Mouse (Mus musculus) hindbrain, embryonic 10.5 days (tissue): ENCODE data around the gene Ccdc91. TPM values are rescaled to one million over a fixed set of nuclear protein-coding genes. Genes with fewer than 3 reads are reported as not detected.

Source experiments
- DNase-seq: peaks from one replicate; pipeline ENCODE4 v3.0.0-alpha.2; 2017; ENCODE audit warnings: low spot score
- H3K27ac ChIP-seq: fragments of 300-500 bp; sonication (generic); 2 replicates; pipeline ENCODE4 v1.5.1; 2016; ENCODE audit warnings: mild to moderate bottlenecking, moderate library complexity
- H3K27me3 ChIP-seq: fragments of 300-500 bp; sonication (generic); 2 replicates; pipeline ENCODE4 v1.6.1; 2016; ENCODE audit warnings: mild to moderate bottlenecking; ENCODE audit not compliant: poor library complexity, insufficient read depth, severe bottlenecking
- H3K36me3 ChIP-seq: fragments of 300-500 bp; sonication (generic); 2 replicates; pipeline ENCODE4 v1.6.1; 2016; ENCODE audit warnings: mild to moderate bottlenecking, moderate library complexity
- H3K4me1 ChIP-seq: fragments of 300-500 bp; sonication (generic); replicated peaks from 2 replicates; pipeline ENCODE4 v1.6.1; 2016; ENCODE audit warnings: mild to moderate bottlenecking
- H3K4me3 ChIP-seq: fragments of 300-500 bp; sonication (generic); 2 replicates; pipeline ENCODE4 v1.5.1; 2016; ENCODE audit warnings: mild to moderate bottlenecking, moderate library complexity
- H3K9me3 ChIP-seq: fragments of 300-500 bp; sonication (generic); 2 replicates; pipeline ENCODE4 v1.6.1; 2016; ENCODE audit warnings: mild to moderate bottlenecking, moderate library complexity
- WGBS: fragments of 180-500 bp; shearing (Covaris S2); methylation state at CpG from one replicate; pipeline ENCODE4 v1.1.7; 2016; 5-methylcytosine and 5-hydroxymethylcytosine counted together
- polyA plus RNA-seq: library from polyadenylated mRNA; unstranded; fragments of >200 nt; fragmentation: Nextera tagmentation; extraction: Ambion mirVana; gene quantifications from 2 replicates; pipeline ENCODE4 v1.2.1, GENCODE M21; 2016

Ccdc91 gene
- polyA plus RNA-seq, 1 experiment from 2014 or later = 29.4 TPM

- 87% methylated on average over 8 of the region's 8 CpGs for WGBS
- no peak overlapping the region for H3K27ac ChIP-seq
- no peaks in the 10 kb centered on the region for H3K27me3 ChIP-seq
- H3K4me1 ChIP-seq = 0 out of 2 replicates have a peak, but pooled peaks cover 3% of the 10 kb centered on the region
- DNase-seq = no peak
- no peaks in the 10 kb centered on the region; the same call in 1 of the 2 replicates for H3K9me3 ChIP-seq
- no peak overlapping the region for H3K4me3 ChIP-seq
- H3K36me3 ChIP-seq = peaks cover 8% of the 10 kb centered on the region; the same call in 1 of the 2 replicates
Observed at GRCm38 (mm10) chr6:147517909-147518308, 42.3 kb downstream of the Ccdc91 start.

GRCm38 (mm10) chr6:147525236-147525635, 49.6 kb downstream of the Ccdc91 start:
- Histone ChIP-seq H3K27me3 (no peaks in the 10 kb centered on the region), H3K27ac (no peak overlapping the region), H3K4me1 (peaks cover 4% of the 10 kb centered on the region), H3K36me3 (no peaks in the 10 kb centered on the region), H3K4me3 (no peak overlapping the region), H3K9me3 (no peaks in the 10 kb centered on the region)
- DNase-seq = no peak

DNA sequence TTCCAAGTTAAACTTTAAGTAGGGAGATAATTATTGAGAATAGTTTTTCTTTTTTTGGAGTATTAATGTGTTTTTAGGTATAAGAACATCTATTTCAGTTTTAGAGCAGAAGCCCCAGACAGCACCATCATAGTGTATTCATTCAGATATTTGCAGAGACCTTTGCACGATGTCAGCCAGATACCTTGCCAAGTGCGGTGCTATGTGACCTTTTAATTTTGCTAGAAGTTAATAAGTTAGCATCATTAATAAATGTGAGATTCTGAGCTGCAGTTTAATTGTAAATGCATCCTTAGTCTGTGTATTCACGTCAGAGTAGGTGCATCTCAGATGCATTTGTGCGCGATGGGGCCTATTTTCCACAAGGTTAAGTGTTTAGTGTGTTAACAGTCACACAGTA, 59.3 kb downstream of the Ccdc91 start:
- Histone ChIP-seq H3K36me3 (peaks cover 13% of the 10 kb centered on the region), H3K4me3 (no peak overlapping the region), H3K4me1 (peaks cover 8% of the 10 kb centered on the region), H3K9me3 (no peaks in the 10 kb centered on the region), H3K27me3 (no peaks in the 10 kb centered on the region), H3K27ac (no peak overlapping the region)
- DNase-seq = no peak
- WGBS = 94% methylated on average over 5 of the region's 5 CpGs

GRCm38 (mm10) chr6:147538236-147538635, 62.6 kb downstream of the Ccdc91 start:
- no peak for DNase-seq
- WGBS = 87% methylated on average over 5 of the region's 5 CpGs

GRCm38 (mm10) chr6:147539056-147539600, 63.5 kb downstream of the Ccdc91 start:
- WGBS = 87% methylated on average over 7 of the region's 7 CpGs
- no peak overlapping the region for H3K27ac ChIP-seq
- H3K4me1 ChIP-seq = no peaks in the 10 kb centered on the region

More at GRCm38 (mm10) chr6:147538236-147538635, 62.6 kb downstream of the Ccdc91 start:
- Histone ChIP-seq H3K4me3 (no peak overlapping the region), H3K27ac (no peak overlapping the region), H3K4me1 (no peaks in the 10 kb centered on the region), H3K9me3 (no peaks in the 10 kb centered on the region), H3K27me3 (no peaks in the 10 kb centered on the region), H3K36me3 (peaks cover 13% of the 10 kb centered on the region)

GRCm38 (mm10) chr6:147540942-147541341, 65.3 kb downstream of the Ccdc91 start:
- WGBS = 86% methylated on average over 6 of the region's 6 CpGs
- Histone ChIP-seq H3K27ac (no peak overlapping the region), H3K27me3 (no peaks in the 10 kb centered on the region), H3K4me3 (no peak overlapping the region), H3K9me3 (no peaks in the 10 kb centered on the region), H3K36me3 (peaks cover 6% of the 10 kb centered on the region; the same call in 1 of the 2 replicates), H3K4me1 (no peaks in the 10 kb centered on the region)
- DNase-seq = no peak

More at GRCm38 (mm10) chr6:147539056-147539600, 63.5 kb downstream of the Ccdc91 start:
- Histone ChIP-seq H3K4me3 (no peak overlapping the region), H3K36me3 (peaks cover 15% of the 10 kb centered on the region), H3K9me3 (no peaks in the 10 kb centered on the region), H3K27me3 (no peaks in the 10 kb centered on the region)
- no peak for DNase-seq

- Histone ChIP-seq H3K4me1 (no peaks in the 10 kb centered on the region), H3K36me3 (no peaks in the 10 kb centered on the region), H3K9me3 (no peaks in the 10 kb centered on the region), H3K4me3 (no peak overlapping the region), H3K27me3 (no peaks in the 10 kb centered on the region), H3K27ac (no peak overlapping the region)
- 84% methylated on average over 6 of the region's 6 CpGs for WGBS
- no peak for DNase-seq
Observed at GRCm38 (mm10) chr6:147555591-147555990, 80.0 kb downstream of the Ccdc91 start.

- H3K27ac ChIP-seq = no peak overlapping the region
- no peak overlapping the region for H3K4me3 ChIP-seq
- no peaks in the 10 kb centered on the region for H3K4me1 ChIP-seq
- DNase-seq = no peak
- 0 out of 2 replicates have a peak, but pooled peaks cover 1% of the 10 kb centered on the region for H3K36me3 ChIP-seq
- 81% methylated on average over 3 of the region's 3 CpGs for WGBS
- H3K27me3 ChIP-seq = no peaks in the 10 kb centered on the region
- H3K9me3 ChIP-seq = no peaks in the 10 kb centered on the region
Observed at GRCm38 (mm10) chr6:147559316-147559715, 83.7 kb downstream of the Ccdc91 start.

DNA sequence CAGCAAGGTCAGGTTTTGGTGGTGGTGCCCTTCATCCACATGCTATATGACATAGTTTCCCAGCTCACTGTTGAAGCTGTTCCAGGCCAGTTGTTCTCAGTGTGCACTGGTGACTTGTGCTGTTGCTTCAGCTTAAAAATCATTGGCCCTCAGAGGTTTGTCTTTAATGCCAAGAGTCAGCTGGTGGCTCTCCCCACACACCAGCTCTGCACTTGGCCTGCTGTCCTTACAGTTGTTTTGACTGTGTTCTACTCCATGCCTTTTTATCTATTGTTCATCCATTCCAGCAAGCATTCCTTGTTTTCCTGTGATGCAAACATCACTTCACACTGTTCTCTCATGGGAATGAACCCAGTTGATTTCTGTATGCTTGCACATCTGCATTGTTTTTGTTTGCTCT, 84.8 kb downstream of the Ccdc91 start:
- peaks cover 9% of the 10 kb centered on the region; the same call in 1 of the 2 replicates for H3K36me3 ChIP-seq
- DNase-seq = no peak
- H3K4me3 ChIP-seq = no peak overlapping the region
- no peak overlapping the region for H3K27ac ChIP-seq
- H3K4me1 ChIP-seq = no peaks in the 10 kb centered on the region
- no peaks in the 10 kb centered on the region for H3K27me3 ChIP-seq
- no peaks in the 10 kb centered on the region for H3K9me3 ChIP-seq

DNA sequence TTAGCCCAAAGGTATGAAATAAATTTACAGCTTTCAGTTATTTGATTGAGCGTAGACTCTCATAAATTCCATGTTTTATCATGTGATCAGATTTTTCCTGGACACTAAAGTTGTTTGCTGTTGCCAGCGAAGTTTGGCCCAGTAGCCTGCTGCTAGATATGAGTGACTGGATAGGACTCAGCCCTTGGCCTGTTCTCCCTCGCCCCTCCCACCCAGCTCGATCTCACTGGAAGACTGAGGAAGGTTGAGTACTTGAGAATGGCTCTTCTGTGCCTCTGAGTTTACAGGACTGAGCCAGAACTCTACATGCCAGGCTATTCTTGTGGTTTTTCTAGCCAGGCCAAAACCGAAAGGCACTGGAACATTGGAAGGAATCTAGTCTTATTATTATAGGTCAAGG, 93.6 kb downstream of the Ccdc91 start:
- Histone ChIP-seq H3K4me3 (no peak overlapping the region), H3K4me1 (peaks cover 11% of the 10 kb centered on the region; the same call in 1 of the 2 replicates), H3K36me3 (peaks cover 10% of the 10 kb centered on the region; the same call in 1 of the 2 replicates), H3K27ac (no peak overlapping the region), H3K27me3 (no peaks in the 10 kb centered on the region), H3K9me3 (no peaks in the 10 kb centered on the region)
- WGBS = 91% methylated on average over 5 of the region's 5 CpGs
- no peak for DNase-seq

DNA sequence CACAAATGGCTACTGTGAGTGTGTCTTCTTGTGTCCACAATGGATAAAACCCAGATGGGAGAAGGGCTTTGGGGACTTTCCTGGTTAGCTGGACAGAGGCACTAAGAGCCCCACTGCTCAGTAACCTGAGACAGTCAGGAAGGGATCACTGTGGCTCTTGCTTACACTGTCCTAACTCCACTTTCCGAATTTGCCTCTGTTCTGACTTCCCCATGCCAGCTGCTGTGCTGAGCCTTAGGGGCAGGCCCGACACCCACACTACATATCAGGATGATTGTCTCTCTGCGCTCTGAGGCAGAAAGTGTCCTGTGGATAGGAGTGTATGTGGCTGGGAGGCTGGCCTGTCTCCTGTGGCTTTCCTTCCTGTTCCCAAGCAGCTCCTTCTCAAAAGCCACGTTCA, 97.5 kb downstream of the Ccdc91 start:
- WGBS = 49% methylated on average over 4 of the region's 4 CpGs
- peaks cover 20% of the 10 kb centered on the region for H3K4me1 ChIP-seq
- H3K4me3 ChIP-seq = no peak overlapping the region
- H3K36me3 ChIP-seq = no peaks in the 10 kb centered on the region
- no peaks in the 10 kb centered on the region for H3K27me3 ChIP-seq
- no peaks in the 10 kb centered on the region for H3K9me3 ChIP-seq
- peak overlapping the region; percentile 45; the same call in 1 of the 2 replicates for H3K27ac ChIP-seq
- DNase-seq = no peak

- no peak for DNase-seq
- 68% methylated on average over 5 of the region's 5 CpGs for WGBS
- H3K27ac ChIP-seq = peak overlapping the region; percentile 40; the same call in 1 of the 2 replicates
- H3K4me3 ChIP-seq = no peak overlapping the region
- peaks cover 14% of the 10 kb centered on the region for H3K4me1 ChIP-seq
- no peaks in the 10 kb centered on the region for H3K36me3 ChIP-seq
- no peaks in the 10 kb centered on the region for H3K9me3 ChIP-seq
- no peaks in the 10 kb centered on the region for H3K27me3 ChIP-seq
Observed at GRCm38 (mm10) chr6:147574454-147575182, 99.0 kb downstream of the Ccdc91 start.

GRCm38 (mm10) chr6:147575183-147575784, 99.7 kb downstream of the Ccdc91 start:
- no peak for DNase-seq
- H3K4me1 ChIP-seq = peaks cover 14% of the 10 kb centered on the region
- no peaks in the 10 kb centered on the region for H3K36me3 ChIP-seq
- no peaks in the 10 kb centered on the region for H3K27me3 ChIP-seq
- no peak overlapping the region for H3K27ac ChIP-seq
- no peak overlapping the region for H3K4me3 ChIP-seq
- H3K9me3 ChIP-seq = no peaks in the 10 kb centered on the region
- WGBS = 70% methylated on average over 11 of the region's 11 CpGs
